Mouse (Mus musculus): ENCODE data around the gene Glra4.

The Glra4 gene

DNA sequence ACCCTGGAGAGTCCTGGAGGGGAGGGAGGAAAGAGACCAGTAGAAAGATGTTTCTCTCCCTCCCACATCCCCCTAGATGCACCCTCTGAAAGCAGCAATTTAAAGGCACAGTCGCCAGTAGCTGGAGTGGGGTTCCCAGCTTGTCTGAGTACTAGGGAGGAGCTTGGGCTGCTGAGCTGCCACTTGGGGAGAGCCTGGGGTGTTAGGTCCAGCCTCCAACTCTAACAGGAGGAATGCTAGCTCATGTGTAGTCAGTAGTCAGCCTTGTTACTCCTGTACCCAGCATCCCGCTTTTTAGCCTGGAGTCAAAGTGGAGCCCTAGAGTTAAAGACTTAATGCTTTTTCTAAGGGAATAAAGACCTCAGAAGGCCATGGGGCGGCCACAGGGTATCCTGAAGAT, at the start of gene Glra4:
Glra4 (minus strand) TSS at position 101 of the 400 bp plus-strand sequence.
- no peak for DNase-seq

- DNase-seq = no peak
These were observed 48.7 kb upstream of the Glra4 start for GRCm38 (mm10) chrX:136828610-136829009.

DNA sequence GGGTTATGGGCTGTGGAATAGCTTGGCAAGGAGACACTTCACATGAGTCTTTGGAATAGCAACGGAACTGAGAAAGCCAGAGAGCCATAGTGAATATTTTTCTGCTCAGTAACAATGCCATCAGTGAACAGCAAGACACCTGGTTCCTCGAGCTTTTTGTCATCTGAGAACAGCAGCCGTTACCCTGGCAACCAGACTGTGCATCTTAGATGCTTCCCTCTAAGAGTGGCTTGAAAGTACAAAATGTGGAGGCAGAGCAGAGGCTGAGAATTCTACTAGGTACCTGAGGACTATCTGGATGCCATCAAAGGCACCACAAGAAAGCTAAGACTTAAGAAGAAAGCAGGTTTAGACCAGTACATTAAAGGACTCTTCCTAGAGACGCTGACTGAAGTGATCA, 45.1 kb upstream of the Glra4 start:
- no peak for DNase-seq

GRCm38 (mm10) chrX:136822371-136822770, 42.4 kb upstream of the Glra4 start, which contains the start of gene Plp1:
Gene Plp1 (plus strand): TSS chrX:136822671.
- DNase-seq = no peak

DNA sequence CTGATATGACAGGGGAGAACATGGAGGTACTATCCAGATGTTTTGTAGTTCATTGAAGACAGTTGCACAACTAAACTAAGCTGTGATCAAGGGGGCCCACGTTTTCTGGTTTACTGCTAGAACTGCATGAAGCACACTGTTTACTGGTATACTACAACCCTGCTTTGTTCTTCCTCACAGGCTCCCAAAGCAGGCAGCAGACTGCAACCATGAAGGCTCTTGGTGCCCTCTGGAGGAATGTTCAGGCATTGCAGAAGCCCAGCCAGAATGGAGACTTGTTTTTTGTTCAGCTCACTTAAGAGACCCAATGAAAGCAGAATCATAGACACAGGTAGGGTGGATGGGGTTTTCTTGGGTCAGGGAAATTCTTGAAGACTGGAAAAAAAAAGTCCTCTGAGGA, 40.3 kb upstream of the Glra4 start:
- peak; percentile 80 for DNase-seq

- DNase-seq = no peak
These were observed 39.8 kb upstream of the Glra4 start for GRCm38 (mm10) chrX:136819752-136820151.

DNA sequence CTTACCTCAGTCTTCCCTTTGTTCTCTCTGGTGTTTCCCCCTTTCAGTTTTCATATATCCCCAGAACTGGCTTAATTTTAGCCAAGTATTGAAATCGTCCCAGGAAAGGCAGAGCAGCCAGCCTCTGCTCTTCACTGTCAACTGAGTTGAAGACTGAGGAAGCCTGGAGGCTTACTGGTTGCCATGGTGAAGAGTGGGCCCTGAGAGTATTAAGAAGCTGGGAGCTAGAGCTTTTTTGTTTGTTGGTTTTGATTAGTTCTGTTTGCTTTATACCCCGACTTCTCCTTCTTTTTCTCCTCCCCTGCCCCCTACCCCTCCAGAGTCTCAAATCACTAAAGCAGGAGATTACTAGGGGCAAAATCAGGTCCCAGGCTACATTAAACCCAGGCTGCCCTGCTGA, 17.3 kb upstream of the Glra4 start:
- no peak for DNase-seq

GRCm38 (mm10) chrX:136789446-136789845, 9.5 kb upstream of the Glra4 start:
- no peak for DNase-seq

DNA sequence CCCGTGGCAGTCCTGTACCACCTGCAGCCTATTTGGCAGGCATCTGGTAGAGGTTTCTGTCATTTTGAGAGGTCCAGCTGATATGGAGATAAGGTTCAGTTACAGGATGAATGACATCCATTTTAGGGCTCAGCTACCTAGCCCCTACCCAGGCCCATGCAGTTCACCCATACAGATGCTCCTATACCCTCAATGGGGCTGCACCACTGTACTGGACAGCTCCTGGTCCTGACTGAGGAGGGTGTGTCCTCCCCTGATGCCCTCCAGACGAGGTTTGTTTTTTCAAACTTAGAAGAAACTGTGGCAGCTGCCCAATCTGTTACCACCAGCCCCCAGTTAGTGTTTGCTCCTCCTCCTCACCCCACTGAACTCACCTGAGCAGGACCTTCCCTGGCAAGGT, 679 bp downstream of the Glra4 start:
- DNase-seq = no peak

- DNase-seq = no peak
These were observed 1.9 kb downstream of the Glra4 start for GRCm38 (mm10) chrX:136778046-136778445.

- DNase-seq = no peak
These were observed 6.9 kb downstream of the Glra4 start for GRCm38 (mm10) chrX:136773035-136773434.

- peak in 1 of 2 experiments; percentile 10 for DNase-seq
These were observed 18.6 kb downstream of the Glra4 start for GRCm38 (mm10) chrX:136761103-136762074.

DNA sequence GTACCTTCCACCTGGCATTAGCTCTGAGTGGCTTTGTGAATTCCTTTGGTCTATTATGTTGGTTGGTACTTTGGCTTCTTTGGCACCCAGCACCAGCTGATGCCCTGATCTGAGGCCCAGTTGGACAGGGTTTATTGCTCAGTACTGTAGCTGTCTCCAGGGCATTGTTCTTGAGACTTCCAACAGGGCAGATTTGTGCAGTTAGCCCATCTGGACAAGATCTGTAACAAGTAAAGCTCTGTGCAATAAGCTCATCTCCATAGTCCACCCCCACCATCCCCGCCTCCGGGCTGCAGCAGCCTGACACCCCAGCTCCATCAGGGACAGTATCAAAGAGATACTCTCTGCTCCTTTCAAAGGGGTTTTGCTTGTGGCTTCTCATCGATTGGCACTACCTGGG, 24.5 kb downstream of the Glra4 start:
- DNase-seq = no peak

- no peak for DNase-seq
These were observed 30.6 kb downstream of the Glra4 start for GRCm38 (mm10) chrX:136749329-136749728.

GRCm38 (mm10) chrX:136744663-136745062, 35.3 kb downstream of the Glra4 start:
- no peak for DNase-seq

GRCm38 (mm10) chrX:136743459-136743858, 36.5 kb downstream of the Glra4 start, which contains the start of gene Morf4l2:
Gene Morf4l2 (minus strand): TSS chrX:136743690.
- no peak for DNase-seq

GRCm38 (mm10) chrX:136742661-136743103, 37.3 kb downstream of the Glra4 start:
- peak; percentile 53 to 71 for DNase-seq

DNA sequence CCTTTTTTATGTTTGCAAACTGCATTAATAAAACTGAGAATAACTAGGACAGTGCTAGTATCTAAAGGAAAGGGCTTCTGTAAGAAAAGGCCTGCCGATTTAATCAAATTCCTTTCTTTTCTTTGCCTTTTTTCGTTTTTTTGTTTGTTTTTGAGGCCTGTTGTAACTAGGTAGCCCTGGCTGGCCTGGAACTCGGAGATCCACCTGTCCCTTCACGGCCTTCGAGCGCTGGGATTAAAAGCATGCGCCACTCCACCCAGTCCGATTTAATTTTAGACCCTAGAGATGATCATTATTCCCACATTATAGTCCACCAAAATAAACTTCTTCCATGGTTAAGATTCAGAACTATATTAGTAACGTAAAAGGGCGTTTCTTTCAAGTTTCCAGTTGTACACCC, 37.7 kb downstream of the Glra4 start:
- DNase-seq = peak; percentile 26 to 42

- peak; percentile 89 to 91 for DNase-seq
These were observed 38.2 kb downstream of the Glra4 start for GRCm38 (mm10) chrX:136741651-136742201.

- DNase-seq = peak; percentile 92 to 93
These were observed 38.9 kb downstream of the Glra4 start for GRCm38 (mm10) chrX:136740791-136741650.

GRCm38 (mm10) chrX:136740087-136740790, 39.7 kb downstream of the Glra4 start:
- DNase-seq = peak in 1 of 2 experiments; percentile 9

DNA sequence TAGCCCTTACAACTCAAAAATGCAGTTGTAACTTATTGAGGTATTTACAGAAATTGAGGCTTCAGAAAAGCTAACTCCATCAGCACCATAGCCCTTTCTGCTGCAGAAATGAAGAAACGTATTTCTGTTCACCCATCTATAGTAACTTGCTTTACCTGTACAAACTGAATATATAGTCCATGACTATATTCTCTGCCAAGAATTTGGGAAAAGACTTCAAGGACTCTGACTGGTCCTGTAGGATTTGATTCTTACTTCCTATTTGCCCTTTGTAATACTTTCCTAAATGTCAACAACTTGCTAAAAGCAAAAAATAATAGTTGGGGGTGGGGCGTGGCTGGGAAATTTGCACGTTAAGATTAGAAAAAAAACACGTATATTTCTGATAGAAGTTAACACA, 47.9 kb downstream of the Glra4 start:
- DNase-seq = no peak
